Mouse (Mus musculus) hindbrain, embryonic 13.5 days (tissue): ENCODE results near the gene Dlgap4. TPM values are rescaled to one million over a fixed set of nuclear protein-coding genes. Genes with fewer than 3 reads are reported as not detected.

Experiments used
- ATAC-seq: fragments of 200-750 bp; cut with Nextera tagmentation; 2 replicates; pipeline ENCODE4 v1.8.0; 2017; ENCODE audit warnings: moderate TSS enrichment; ENCODE audit not compliant: low FRiP score
- H3K27ac ChIP-seq: fragments of 300-500 bp; sonication (generic); 2 replicates; pipeline ENCODE4 v1.5.1; 2015; ENCODE audit warnings: inconsistent platforms, mild to moderate bottlenecking, moderate library complexity
- H3K27me3 ChIP-seq: fragments of 300-500 bp; sonication (generic); 2 replicates; pipeline ENCODE4 v1.6.1; 2015; ENCODE audit warnings: mild to moderate bottlenecking, inconsistent platforms
- H3K36me3 ChIP-seq: fragments of 300-500 bp; sonication (generic); 2 replicates; pipeline ENCODE4 v1.6.1; 2015; ENCODE audit warnings: mild to moderate bottlenecking, inconsistent platforms
- H3K4me1 ChIP-seq: fragments of 300-500 bp; sonication (generic); replicated peaks from 2 replicates; pipeline ENCODE4 v1.6.1; 2015; ENCODE audit warnings: inconsistent platforms
- H3K4me2 ChIP-seq: fragments of 300-500 bp; sonication (generic); 2 replicates; pipeline ENCODE4 v1.6.1; 2015; ENCODE audit warnings: inconsistent platforms, mild to moderate bottlenecking, moderate library complexity
- H3K4me3 ChIP-seq: fragments of 300-500 bp; sonication (generic); 2 replicates; pipeline ENCODE4 v1.5.1; 2015; ENCODE audit warnings: mild to moderate bottlenecking, inconsistent platforms
- H3K9ac ChIP-seq: fragments of 300-500 bp; sonication (generic); 2 replicates; pipeline ENCODE4 v1.6.1; 2015; ENCODE audit warnings: mild to moderate bottlenecking, inconsistent platforms
- H3K9me3 ChIP-seq: fragments of 300-500 bp; sonication (generic); 2 replicates; pipeline ENCODE4 v1.6.1; 2016; ENCODE audit warnings: inconsistent platforms
- WGBS: fragments of 180-500 bp; shearing (Covaris S2); methylation state at CpG from one replicate; pipeline ENCODE4 v1.1.7; 2015; 5-methylcytosine and 5-hydroxymethylcytosine counted together
- polyA plus RNA-seq: library from polyadenylated mRNA; unstranded; fragments of >200 nt; fragmentation: Nextera tagmentation; extraction: Ambion mirVana; gene quantifications from 2 replicates; pipeline ENCODE4 v1.2.1, GENCODE M21; 2015

The Dlgap4 gene
- polyA plus RNA-seq, 1 experiment from 2014 or later: 232 TPM

- H3K36me3 ChIP-seq: no peaks in the 10 kb centered on the region
- 58% methylated on average over 13 of the region's 13 CpGs for WGBS
- no peak overlapping the region for H3K4me3 ChIP-seq
- peak; percentile 31; the same call in 1 of the 2 replicates for ATAC-seq
- peaks cover 33% of the 10 kb centered on the region for H3K4me1 ChIP-seq
- no peaks in the 10 kb centered on the region for H3K9me3 ChIP-seq
- no peak overlapping the region; the same call in 1 of the 2 replicates for H3K27ac ChIP-seq
- H3K27me3 ChIP-seq: peaks cover 19% of the 10 kb centered on the region; the same call in 1 of the 2 replicates
- no peak overlapping the region for H3K9ac ChIP-seq
- no peak overlapping the region for H3K4me2 ChIP-seq
These were observed 52.2 kb downstream of the Dlgap4 start for GRCm38 (mm10) chr2:156665620-156666196.

- Histone ChIP-seq H3K4me1 (peaks cover 33% of the 10 kb centered on the region), H3K27ac (no peak overlapping the region; the same call in 1 of the 2 replicates), H3K4me2 (no peak overlapping the region; the same call in 1 of the 2 replicates), H3K9ac (no peak overlapping the region), H3K9me3 (no peaks in the 10 kb centered on the region), H3K36me3 (no peaks in the 10 kb centered on the region), H3K4me3 (no peak overlapping the region), H3K27me3 (peaks cover 19% of the 10 kb centered on the region; the same call in 1 of the 2 replicates)
- 28% methylated on average over 12 of the region's 12 CpGs for WGBS
- ATAC-seq: peak; percentile 76
These were observed 52.7 kb downstream of the Dlgap4 start for GRCm38 (mm10) chr2:156666231-156666630.

GRCm38 (mm10) chr2:156667290-156667689 lies 53.8 kb downstream of the Dlgap4 start:
- ATAC-seq: no peak
- Histone ChIP-seq H3K27ac (no peak overlapping the region), H3K36me3 (no peaks in the 10 kb centered on the region), H3K4me3 (no peak overlapping the region), H3K4me1 (peaks cover 33% of the 10 kb centered on the region), H3K9me3 (no peaks in the 10 kb centered on the region), H3K27me3 (peaks cover 19% of the 10 kb centered on the region; the same call in 1 of the 2 replicates), H3K4me2 (no peak overlapping the region), H3K9ac (no peak overlapping the region)
- 77% methylated on average over 5 of the region's 5 CpGs for whole genome bisulfite sequencing

- Histone ChIP-seq H3K36me3 (no peaks in the 10 kb centered on the region), H3K27me3 (peaks cover 11% of the 10 kb centered on the region; the same call in 1 of the 2 replicates), H3K9me3 (no peaks in the 10 kb centered on the region), H3K9ac (no peak overlapping the region), H3K4me2 (no peak overlapping the region), H3K4me3 (no peak overlapping the region), H3K27ac (no peak overlapping the region), H3K4me1 (peaks cover 33% of the 10 kb centered on the region)
- WGBS: 93% methylated on average over 6 of the region's 6 CpGs
- ATAC-seq: no peak
These were observed 55.1 kb downstream of the Dlgap4 start for GRCm38 (mm10) chr2:156668625-156669024.

- no peak for ATAC-seq
- no peaks in the 10 kb centered on the region for H3K36me3 ChIP-seq
- H3K27ac ChIP-seq: no peak overlapping the region
- no peak overlapping the region for H3K4me3 ChIP-seq
- H3K4me1 ChIP-seq: peaks cover 9% of the 10 kb centered on the region
- no peak overlapping the region for H3K9ac ChIP-seq
- WGBS: 82% methylated on average over 10 of the region's 10 CpGs
- no peaks in the 10 kb centered on the region for H3K9me3 ChIP-seq
- H3K27me3 ChIP-seq: no peaks in the 10 kb centered on the region
- H3K4me2 ChIP-seq: no peak overlapping the region
These were observed 59.8 kb downstream of the Dlgap4 start for GRCm38 (mm10) chr2:156673307-156673706.

GRCm38 (mm10) chr2:156673881-156674669 lies 60.6 kb downstream of the Dlgap4 start:
- Histone ChIP-seq H3K27me3 (no peaks in the 10 kb centered on the region), H3K4me3 (no peak overlapping the region), H3K4me2 (no peak overlapping the region), H3K4me1 (peaks cover 14% of the 10 kb centered on the region), H3K36me3 (no peaks in the 10 kb centered on the region), H3K27ac (no peak overlapping the region), H3K9me3 (no peaks in the 10 kb centered on the region), H3K9ac (no peak overlapping the region)
- WGBS: 82% methylated on average over 8 of the region's 8 CpGs
- ATAC-seq: no peak

- Histone ChIP-seq H3K9ac (no peak overlapping the region), H3K27me3 (no peaks in the 10 kb centered on the region), H3K4me2 (no peak overlapping the region), H3K27ac (no peak overlapping the region), H3K36me3 (no peaks in the 10 kb centered on the region), H3K4me3 (no peak overlapping the region), H3K9me3 (no peaks in the 10 kb centered on the region), H3K4me1 (peaks cover 30% of the 10 kb centered on the region)
- no peak for ATAC-seq
- 17% methylated on average over 6 of the region's 6 CpGs for WGBS
These were observed 63.4 kb downstream of the Dlgap4 start for GRCm38 (mm10) chr2:156676885-156677284.

GRCm38 (mm10) chr2:156678112-156678511 lies 64.6 kb downstream of the Dlgap4 start:
- no peaks in the 10 kb centered on the region for H3K27me3 ChIP-seq
- no peak for ATAC-seq
- H3K36me3 ChIP-seq: no peaks in the 10 kb centered on the region
- WGBS: 61% methylated on average over 4 of the region's 4 CpGs
- H3K4me2 ChIP-seq: no peak overlapping the region
- no peak overlapping the region for H3K4me3 ChIP-seq
- no peak overlapping the region for H3K27ac ChIP-seq
- peak overlapping the region; percentile 24; the same call in 1 of the 2 replicates for H3K9ac ChIP-seq
- peaks cover 34% of the 10 kb centered on the region for H3K4me1 ChIP-seq
- H3K9me3 ChIP-seq: no peaks in the 10 kb centered on the region

GRCm38 (mm10) chr2:156682965-156683364 lies 69.5 kb downstream of the Dlgap4 start:
- H3K9me3 ChIP-seq: no peaks in the 10 kb centered on the region
- no peaks in the 10 kb centered on the region for H3K36me3 ChIP-seq
- H3K4me3 ChIP-seq: no peak overlapping the region
- H3K4me1 ChIP-seq: peaks cover 35% of the 10 kb centered on the region
- WGBS: 57% methylated on average over 12 of the region's 12 CpGs
- no peak overlapping the region for H3K4me2 ChIP-seq
- no peak overlapping the region for H3K9ac ChIP-seq
- peaks cover 18% of the 10 kb centered on the region; the same call in 1 of the 2 replicates for H3K27me3 ChIP-seq
- H3K27ac ChIP-seq: no peak overlapping the region
- no peak for ATAC-seq

- peaks cover 18% of the 10 kb centered on the region; the same call in 1 of the 2 replicates for H3K27me3 ChIP-seq
- H3K9me3 ChIP-seq: no peaks in the 10 kb centered on the region
- H3K4me2 ChIP-seq: no peak overlapping the region
- ATAC-seq: no peak
- 74% methylated on average over 14 of the region's 14 CpGs for WGBS
- no peak overlapping the region for H3K9ac ChIP-seq
- no peaks in the 10 kb centered on the region for H3K36me3 ChIP-seq
- H3K4me3 ChIP-seq: no peak overlapping the region
- H3K4me1 ChIP-seq: peaks cover 30% of the 10 kb centered on the region
- H3K27ac ChIP-seq: no peak overlapping the region
These were observed 72.5 kb downstream of the Dlgap4 start for GRCm38 (mm10) chr2:156685999-156686398.

GRCm38 (mm10) chr2:156686754-156687153 lies 73.2 kb downstream of the Dlgap4 start:
- Histone ChIP-seq H3K27me3 (peaks cover 18% of the 10 kb centered on the region; the same call in 1 of the 2 replicates), H3K4me3 (no peak overlapping the region), H3K4me1 (peaks cover 26% of the 10 kb centered on the region), H3K9me3 (no peaks in the 10 kb centered on the region), H3K27ac (no peak overlapping the region), H3K9ac (no peak overlapping the region), H3K36me3 (no peaks in the 10 kb centered on the region), H3K4me2 (no peak overlapping the region)
- 79% methylated on average over 4 of the region's 4 CpGs for WGBS
- ATAC-seq: no peak

- 4% methylated on average over 14 of the region's 14 CpGs for WGBS
- Histone ChIP-seq H3K4me3 (no peak overlapping the region), H3K4me1 (peaks cover 31% of the 10 kb centered on the region), H3K36me3 (no peaks in the 10 kb centered on the region), H3K27ac (no peak overlapping the region), H3K27me3 (peaks cover 18% of the 10 kb centered on the region; the same call in 1 of the 2 replicates), H3K9me3 (no peaks in the 10 kb centered on the region), H3K4me2 (peak overlapping the region; percentile 17), H3K9ac (0 out of 2 replicates have a peak overlapping the region, but pooled peaks have one; percentile 1)
- no peak for ATAC-seq
These were observed 75.1 kb downstream of the Dlgap4 start for GRCm38 (mm10) chr2:156688604-156689003.
